Mouse (Mus musculus): ENCODE results near the gene Ap3b1. TPM values are rescaled to one million over a fixed set of nuclear protein-coding genes. Genes with fewer than 3 reads are reported as not detected.
"Not testable (repeated sequence)": the region's sequence is repeated elsewhere in the genome, so short reads cannot be mapped to it uniquely, and the experiment has no call there.

Ap3b1 gene
- 39.4 and 42.2 TPM in 2 replicates for polyA plus RNA-seq (2014; fragmentation: Nextera tagmentation; extraction: Ambion mirVana)

DNA sequence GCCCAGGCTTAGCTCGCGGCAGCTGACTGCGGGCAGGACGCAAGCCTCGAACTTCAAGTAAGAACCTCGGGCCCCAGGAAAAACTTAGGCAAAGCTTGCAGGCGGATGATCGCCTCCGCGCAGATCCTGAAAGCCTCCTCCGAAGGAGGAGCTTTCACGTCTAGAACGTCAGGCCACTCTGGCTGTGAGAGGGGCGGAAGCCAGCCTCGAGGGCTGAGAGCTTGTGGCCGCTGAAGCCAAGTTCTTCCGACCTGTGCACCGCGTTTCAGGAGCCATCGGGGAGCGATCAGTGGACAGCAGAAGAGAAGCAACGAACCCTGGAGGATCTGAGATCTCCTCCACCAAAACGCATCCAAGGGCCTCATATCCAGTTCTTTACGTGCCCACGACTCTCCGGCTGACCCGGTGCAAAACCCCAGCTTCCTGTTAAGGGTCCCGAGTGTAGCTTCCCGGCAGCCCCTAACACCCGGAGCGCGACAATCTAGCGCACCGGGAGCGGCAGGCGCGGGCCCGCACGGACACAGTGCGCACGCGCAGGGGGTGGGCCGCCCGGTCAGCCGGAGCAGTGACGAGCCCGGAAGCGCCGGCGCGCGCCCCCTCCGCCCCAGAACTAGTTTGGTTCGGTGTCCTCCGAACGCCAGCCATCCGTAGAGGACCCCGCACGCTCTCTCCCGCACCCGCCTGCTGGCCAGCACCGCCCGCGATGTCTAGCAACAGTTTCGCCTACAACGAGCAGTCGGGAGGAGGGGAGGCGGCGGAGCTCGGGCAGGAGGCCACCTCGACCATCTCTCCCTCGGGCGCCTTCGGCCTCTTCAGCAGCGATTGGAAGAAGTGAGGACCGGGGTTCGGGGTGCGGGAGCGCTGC lies at the start of gene Ap3b1:
Gene Ap3b1 (plus strand): TSS at position 560 of the 865 bp plus-strand sequence.
- DNase-seq (ENCODE audit: low spot score): peak; percentile 91
- Histone ChIP-seq H3K9ac (ENCODE audit: low read length) (peak within 1 kb of the TSS; percentile 82), H3K4me1 (ENCODE audit: control insufficient read depth, insufficient read depth, low read length) (0 out of 2 replicates have a peak, but pooled peaks cover 7% of the 10 kb centered on the region), H3K36me3 (ENCODE audit: control insufficient read depth, insufficient read depth, low read length) (no peaks in the 10 kb centered on the region), H3K4me3 (ENCODE audit: low read depth, low read length) (peak within 1 kb of the TSS; percentile 88), H3K27ac (replicated peaks; ENCODE audit: low read depth, low read length) (peak within 1 kb of the TSS; percentile 66), H3K4me2 (ENCODE audit: low read depth, severe bottlenecking) (peak within 1 kb of the TSS; percentile 59), H3K9me3 (ENCODE audit: control insufficient read depth, low read length) (0 out of 2 replicates have a peak, but pooled peaks cover 3% of the 10 kb centered on the region), H3K27me3 (ENCODE audit: control insufficient read depth, insufficient read depth, low read length) (no peaks in the 10 kb centered on the region)
- ATAC-seq (ENCODE audit: insufficient number of reproducible peaks, low FRiP score, low TSS enrichment, low read depth): peak; percentile 94
- under 1% methylated on average over 77 of the region's 79 CpGs for WGBS

DNA sequence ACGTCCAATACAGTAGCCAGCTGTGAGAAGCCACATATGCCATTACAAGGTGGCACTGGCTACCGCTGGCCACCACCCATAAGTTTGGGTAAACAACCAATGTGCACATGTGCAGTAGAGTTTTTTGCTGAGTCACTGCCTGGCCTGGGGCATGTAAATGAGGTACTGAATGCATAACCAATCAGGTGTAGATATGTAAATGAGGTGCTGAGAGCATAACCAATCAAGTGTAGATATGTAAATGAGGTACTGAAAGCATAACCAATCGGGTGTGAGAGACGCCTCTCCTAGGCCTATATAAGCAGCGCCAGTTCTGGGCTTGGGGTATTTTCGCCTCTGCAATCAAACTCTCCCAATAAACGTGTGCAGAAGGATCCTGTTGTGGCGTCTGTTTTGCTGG lies 45.9 kb upstream of the Ap3b1 start:
- H3K4me2 ChIP-seq (ENCODE audit: low read depth, severe bottlenecking); H3K27ac ChIP-seq (replicated peaks; ENCODE audit: low read depth, low read length); H3K9me3 ChIP-seq (ENCODE audit: control insufficient read depth, low read length); H3K4me1 ChIP-seq (ENCODE audit: control insufficient read depth, insufficient read depth, low read length); H3K4me3 ChIP-seq (ENCODE audit: low read depth, low read length); ATAC-seq (ENCODE audit: insufficient number of reproducible peaks, low FRiP score, low TSS enrichment, low read depth); H3K9ac ChIP-seq (ENCODE audit: low read length); DNase-seq (ENCODE audit: low spot score); H3K36me3 ChIP-seq (ENCODE audit: control insufficient read depth, insufficient read depth, low read length); H3K27me3 ChIP-seq (ENCODE audit: control insufficient read depth, insufficient read depth, low read length): not testable (repeated sequence)
- whole genome bisulfite sequencing: 95% methylated on average over 8 of the region's 8 CpGs

DNA sequence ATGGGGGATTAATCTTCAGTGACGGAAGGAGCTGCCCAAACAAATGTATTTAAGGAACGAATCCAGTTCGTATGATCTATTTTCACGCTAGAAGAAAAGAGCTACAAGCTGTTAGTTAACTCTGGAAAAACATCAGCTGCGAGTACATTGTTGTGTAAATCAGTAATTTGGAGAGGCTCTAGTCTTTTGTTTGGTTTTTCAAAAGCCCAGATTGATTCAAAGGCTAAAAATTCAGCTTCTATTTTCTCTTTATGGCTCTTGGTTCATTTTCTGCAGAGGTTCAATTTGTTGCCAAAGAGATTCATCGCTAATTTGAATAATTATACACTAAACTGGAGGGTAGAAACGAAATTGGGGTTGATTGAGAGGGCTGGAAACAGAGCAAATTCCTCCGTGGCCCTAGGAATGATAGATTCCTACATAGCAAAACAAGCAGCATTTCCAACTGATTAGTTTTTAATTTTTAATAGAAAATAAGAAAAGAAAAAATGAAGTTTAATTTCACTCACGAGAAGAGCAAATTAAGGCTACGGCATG lies 41.7 kb upstream of the Ap3b1 start:
- Histone ChIP-seq H3K36me3 (ENCODE audit: control insufficient read depth, insufficient read depth, low read length) (no peaks in the 10 kb centered on the region), H3K4me2 (ENCODE audit: low read depth, severe bottlenecking) (no peak overlapping the region), H3K9ac (ENCODE audit: low read length) (no peak overlapping the region), H3K4me1 (ENCODE audit: control insufficient read depth, insufficient read depth, low read length) (no peaks in the 10 kb centered on the region), H3K27me3 (ENCODE audit: control insufficient read depth, insufficient read depth, low read length) (no peaks in the 10 kb centered on the region), H3K27ac (replicated peaks; ENCODE audit: low read depth, low read length) (no peak overlapping the region), H3K9me3 (ENCODE audit: control insufficient read depth, low read length) (no peaks in the 10 kb centered on the region), H3K4me3 (ENCODE audit: low read depth, low read length) (no peak overlapping the region)
- no peak for DNase-seq (ENCODE audit: low spot score)
- 90% methylated on average over 10 of the region's 10 CpGs for WGBS
- no peak for ATAC-seq (ENCODE audit: insufficient number of reproducible peaks, low FRiP score, low TSS enrichment, low read depth)

DNA sequence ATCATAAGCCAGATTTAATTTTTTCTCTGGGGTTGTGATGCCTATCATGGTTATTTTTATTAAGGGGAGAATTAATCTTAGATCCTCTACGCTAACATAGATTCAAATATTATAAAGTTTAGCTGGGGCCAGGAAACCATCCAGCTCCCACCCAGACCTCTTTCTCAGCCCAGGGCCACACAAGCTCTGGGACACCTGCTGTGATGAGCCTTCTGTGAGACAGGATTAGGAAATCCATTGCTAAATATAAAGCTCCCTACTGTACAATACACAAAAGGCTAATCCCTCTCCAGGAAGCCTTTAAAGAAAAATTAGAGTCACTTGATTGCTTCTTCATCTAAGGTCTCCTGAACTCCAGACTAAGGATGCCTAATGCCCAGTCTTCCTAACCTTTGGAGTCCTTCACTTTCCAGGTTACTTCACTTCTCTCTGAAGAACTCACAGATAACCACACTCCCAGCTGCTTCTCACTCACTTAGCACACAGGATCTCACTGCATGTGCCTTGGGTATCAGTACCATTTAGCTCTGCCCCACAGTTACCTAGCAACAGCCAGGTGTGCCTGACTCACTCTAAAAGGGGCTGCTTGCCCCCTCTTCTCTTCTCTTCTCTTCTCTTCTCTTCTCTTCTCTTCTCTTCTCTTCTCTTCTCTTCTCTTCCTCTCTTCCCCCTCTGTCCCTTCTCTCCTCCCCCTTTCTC lies 37.5 kb upstream of the Ap3b1 start:
- no peaks in the 10 kb centered on the region for H3K36me3 ChIP-seq (ENCODE audit: control insufficient read depth, insufficient read depth, low read length)
- no peaks in the 10 kb centered on the region for H3K4me1 ChIP-seq (ENCODE audit: control insufficient read depth, insufficient read depth, low read length)
- no peak overlapping the region for H3K27ac ChIP-seq (replicated peaks; ENCODE audit: low read depth, low read length)
- no peak overlapping the region for H3K9ac ChIP-seq (ENCODE audit: low read length)
- DNase-seq (ENCODE audit: low spot score) (no peak), ATAC-seq (ENCODE audit: insufficient number of reproducible peaks, low FRiP score, low TSS enrichment, low read depth) (no peak)
- 89% methylated on average over 1 of the region's 1 CpGs for WGBS
- H3K4me2 ChIP-seq (ENCODE audit: low read depth, severe bottlenecking): no peak overlapping the region
- H3K9me3 ChIP-seq (ENCODE audit: control insufficient read depth, low read length): no peaks in the 10 kb centered on the region
- H3K27me3 ChIP-seq (ENCODE audit: control insufficient read depth, insufficient read depth, low read length): no peaks in the 10 kb centered on the region
- no peak overlapping the region for H3K4me3 ChIP-seq (ENCODE audit: low read depth, low read length)

DNA sequence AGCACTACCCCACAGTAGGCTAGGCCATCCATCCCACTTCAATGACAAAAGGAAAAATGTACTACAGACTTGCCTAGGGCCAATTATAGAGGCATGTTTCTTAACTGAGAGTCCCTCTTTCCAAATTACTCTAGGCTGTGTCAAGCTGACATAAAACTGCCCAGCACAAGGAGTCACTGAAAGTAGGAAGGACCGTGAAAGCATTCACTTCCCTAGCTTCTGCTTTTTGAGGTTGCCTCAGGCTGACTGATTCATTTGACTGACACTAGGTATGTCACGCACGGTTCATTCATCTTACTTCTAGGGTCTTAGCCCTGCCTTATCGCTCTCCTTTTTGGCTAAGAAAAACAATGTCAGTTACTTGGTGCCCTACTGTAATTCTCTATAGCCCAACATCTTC lies 36.3 kb upstream of the Ap3b1 start:
- Histone ChIP-seq H3K27ac (replicated peaks; ENCODE audit: low read depth, low read length) (no peak overlapping the region), H3K36me3 (ENCODE audit: control insufficient read depth, insufficient read depth, low read length) (no peaks in the 10 kb centered on the region), H3K9ac (ENCODE audit: low read length) (no peak overlapping the region), H3K4me1 (ENCODE audit: control insufficient read depth, insufficient read depth, low read length) (no peaks in the 10 kb centered on the region), H3K4me3 (ENCODE audit: low read depth, low read length) (no peak overlapping the region), H3K4me2 (ENCODE audit: low read depth, severe bottlenecking) (no peak overlapping the region), H3K27me3 (ENCODE audit: control insufficient read depth, insufficient read depth, low read length) (no peaks in the 10 kb centered on the region), H3K9me3 (ENCODE audit: control insufficient read depth, low read length) (no peaks in the 10 kb centered on the region)
- DNase-seq (ENCODE audit: low spot score) (no peak), ATAC-seq (ENCODE audit: insufficient number of reproducible peaks, low FRiP score, low TSS enrichment, low read depth) (no peak)
- WGBS: 90% methylated on average over 4 of the region's 4 CpGs

- Histone ChIP-seq H3K4me3 (ENCODE audit: low read depth, low read length) (no peak overlapping the region), H3K36me3 (ENCODE audit: control insufficient read depth, insufficient read depth, low read length) (no peaks in the 10 kb centered on the region), H3K9me3 (ENCODE audit: control insufficient read depth, low read length) (no peaks in the 10 kb centered on the region), H3K27me3 (ENCODE audit: control insufficient read depth, insufficient read depth, low read length) (no peaks in the 10 kb centered on the region), H3K9ac (ENCODE audit: low read length) (no peak overlapping the region), H3K4me2 (ENCODE audit: low read depth, severe bottlenecking) (no peak overlapping the region), H3K4me1 (ENCODE audit: control insufficient read depth, insufficient read depth, low read length) (no peaks in the 10 kb centered on the region), H3K27ac (replicated peaks; ENCODE audit: low read depth, low read length) (no peak overlapping the region)
- no peak for DNase-seq (ENCODE audit: low spot score)
- ATAC-seq (ENCODE audit: insufficient number of reproducible peaks, low FRiP score, low TSS enrichment, low read depth): no peak
- WGBS: 67% methylated on average over 3 of the region's 3 CpGs
These were observed 30.7 kb upstream of the Ap3b1 start for GRCm38 (mm10) chr13:94328063-94328462.

DNA sequence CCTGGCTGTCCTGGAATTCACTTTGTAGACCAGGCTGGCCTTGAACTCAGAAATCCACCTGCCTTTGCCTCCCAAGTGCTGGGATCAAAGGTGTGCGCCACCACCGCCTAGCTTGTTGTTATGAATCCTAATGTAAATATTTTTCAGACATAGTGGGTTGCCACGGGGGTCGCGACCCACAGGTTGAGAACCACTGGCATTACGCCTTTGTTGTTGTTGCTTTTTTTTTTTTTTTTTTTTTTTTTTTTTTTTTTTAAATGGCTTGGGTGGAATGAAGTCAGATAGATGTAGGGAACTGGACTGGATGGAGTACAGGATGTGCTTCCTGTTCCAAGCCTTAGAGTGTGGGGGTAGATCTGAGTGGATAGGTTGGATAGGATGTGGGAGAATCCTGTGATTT lies 29.8 kb upstream of the Ap3b1 start:
- not testable (repeated sequence) for H3K27me3 ChIP-seq (ENCODE audit: control insufficient read depth, insufficient read depth, low read length); H3K36me3 ChIP-seq (ENCODE audit: control insufficient read depth, insufficient read depth, low read length); DNase-seq (ENCODE audit: low spot score); H3K9me3 ChIP-seq (ENCODE audit: control insufficient read depth, low read length); H3K4me1 ChIP-seq (ENCODE audit: control insufficient read depth, insufficient read depth, low read length); H3K4me3 ChIP-seq (ENCODE audit: low read depth, low read length); H3K27ac ChIP-seq (replicated peaks; ENCODE audit: low read depth, low read length); H3K4me2 ChIP-seq (ENCODE audit: low read depth, severe bottlenecking); ATAC-seq (ENCODE audit: insufficient number of reproducible peaks, low FRiP score, low TSS enrichment, low read depth); H3K9ac ChIP-seq (ENCODE audit: low read length)
- 92% methylated on average over 6 of the region's 6 CpGs for WGBS

DNA sequence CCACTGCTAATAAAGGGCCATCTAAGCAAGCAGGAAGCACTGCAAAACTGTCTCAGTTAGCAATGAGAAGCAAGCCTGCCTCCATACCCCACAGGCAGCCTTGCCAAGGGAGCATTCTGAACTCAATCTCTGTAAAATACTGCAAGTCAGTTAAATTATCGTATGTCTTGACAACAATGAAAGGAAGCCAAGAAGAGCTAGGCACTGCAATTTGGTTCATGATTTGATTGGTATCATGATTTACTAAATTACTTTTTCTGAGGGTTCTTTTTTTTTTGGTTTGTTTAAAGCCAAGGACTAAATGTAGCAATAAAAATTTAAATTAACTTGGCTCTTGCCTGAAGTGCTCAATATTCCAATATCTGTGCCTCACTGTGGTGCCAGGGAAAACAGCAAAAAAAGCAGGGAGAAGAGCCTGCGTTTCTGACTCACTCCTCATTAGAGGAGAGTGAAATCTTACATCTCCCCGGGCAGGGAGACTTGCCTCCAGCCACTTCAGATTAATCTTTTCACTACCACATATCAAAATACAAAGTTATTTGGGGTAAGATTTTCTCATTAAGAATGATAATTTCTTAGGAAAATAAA lies 28.3 kb upstream of the Ap3b1 start:
- no peaks in the 10 kb centered on the region for H3K36me3 ChIP-seq (ENCODE audit: control insufficient read depth, insufficient read depth, low read length)
- no peaks in the 10 kb centered on the region for H3K9me3 ChIP-seq (ENCODE audit: control insufficient read depth, low read length)
- 80% methylated on average over 3 of the region's 3 CpGs for WGBS
- no peak overlapping the region for H3K4me3 ChIP-seq (ENCODE audit: low read depth, low read length)
- no peak overlapping the region for H3K4me2 ChIP-seq (ENCODE audit: low read depth, severe bottlenecking)
- no peaks in the 10 kb centered on the region for H3K27me3 ChIP-seq (ENCODE audit: control insufficient read depth, insufficient read depth, low read length)
- H3K9ac ChIP-seq (ENCODE audit: low read length): no peak overlapping the region
- H3K4me1 ChIP-seq (ENCODE audit: control insufficient read depth, insufficient read depth, low read length): no peaks in the 10 kb centered on the region
- H3K27ac ChIP-seq (replicated peaks; ENCODE audit: low read depth, low read length): no peak overlapping the region
- DNase-seq (ENCODE audit: low spot score) (no peak), ATAC-seq (ENCODE audit: insufficient number of reproducible peaks, low FRiP score, low TSS enrichment, low read depth) (no peak)
